Mouse (Mus musculus): ENCODE data around the gene Slc27a1.

Slc27a1 gene

DNA sequence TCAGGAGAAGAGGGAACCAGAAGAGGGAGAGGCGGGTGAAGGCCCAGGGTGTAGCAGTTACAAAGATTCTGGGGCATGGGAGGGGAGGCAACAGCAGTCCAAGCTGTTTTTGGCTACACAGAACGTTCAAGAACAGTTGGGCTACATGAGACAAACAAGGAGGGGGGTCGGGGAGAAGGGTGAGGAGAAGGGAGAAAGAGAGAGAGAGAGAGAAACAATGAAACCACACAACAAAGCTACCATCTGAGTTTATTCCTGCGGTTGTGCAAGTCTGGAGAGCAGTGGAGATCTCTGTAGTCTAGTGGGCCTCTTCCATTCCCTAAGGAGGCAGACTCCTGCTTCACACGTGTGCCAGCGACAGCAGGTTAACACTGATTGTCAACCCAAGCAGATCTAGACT is 14.7 kb upstream of the Slc27a1 start:
- intact Hi-C loops (cut with DNase I): no loop called here

- intact Hi-C loops (cut with DNase I): no loop called here
Observed at GRCm38 (mm10) chr8:71554644-71555043, 14.0 kb upstream of the Slc27a1 start.

DNA sequence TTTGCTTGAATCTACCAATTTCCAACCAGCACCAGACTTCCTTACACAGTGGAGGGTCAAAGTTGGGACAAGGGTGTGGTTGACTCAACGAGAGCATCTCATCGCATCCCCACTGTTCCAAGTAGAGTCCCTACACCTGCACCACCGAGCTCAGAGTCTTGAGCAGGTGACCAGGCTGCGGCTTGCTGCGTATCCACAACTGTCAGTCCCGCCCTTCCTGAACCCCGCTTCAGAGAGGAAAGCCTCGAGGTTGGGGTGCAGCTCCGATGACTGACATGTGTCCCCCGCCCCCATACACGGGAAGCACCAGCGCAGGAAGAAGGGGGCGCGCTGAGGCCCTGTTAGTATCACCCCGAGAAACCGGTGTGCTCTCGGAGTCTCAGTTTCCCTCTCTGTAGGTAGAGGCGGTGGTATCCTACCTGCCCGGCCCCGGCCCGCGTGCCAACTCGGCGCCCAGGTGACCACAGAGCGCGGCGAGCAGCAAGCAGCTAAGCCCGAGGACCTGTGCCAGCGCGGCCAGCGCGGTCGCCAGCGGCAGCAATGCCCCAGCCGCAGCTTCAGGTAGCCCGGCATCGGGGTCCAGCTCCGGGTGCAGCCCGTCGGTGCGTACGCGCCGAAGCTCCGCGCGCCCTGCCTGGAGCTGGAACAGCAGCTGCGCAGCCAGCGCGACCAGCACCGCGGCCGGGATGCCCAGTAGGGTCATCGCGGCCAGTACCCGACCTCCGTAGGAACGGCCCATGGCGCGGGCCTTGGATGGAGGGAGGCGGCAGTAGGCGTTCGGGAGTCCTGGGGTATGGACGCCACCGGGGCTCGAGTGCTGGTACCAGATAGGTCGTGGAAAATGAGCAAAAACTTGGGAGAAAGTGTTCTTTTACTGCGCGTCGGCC is 10.4 kb upstream of the Slc27a1 start, which contains the start of gene Tmem221:
Tmem221 (minus strand) TSS at position 801 of the 887 bp plus-strand sequence.
- intact Hi-C loops (cut with DNase I): no loop called here

GRCm38 (mm10) chr8:71558958-71559690 is 9.6 kb upstream of the Slc27a1 start:
- intact Hi-C loops (cut with DNase I): no loop called here

- intact Hi-C loops (cut with DNase I): no loop called here
Observed at GRCm38 (mm10) chr8:71560071-71560470, 8.6 kb upstream of the Slc27a1 start.

- intact Hi-C loops (cut with DNase I): loop anchor here (1.0 kb wide), 2 partner anchors 36 to 101 kb away; no protein-coding TSS in a partner anchor
Observed at GRCm38 (mm10) chr8:71560765-71561164, 7.9 kb upstream of the Slc27a1 start.

DNA sequence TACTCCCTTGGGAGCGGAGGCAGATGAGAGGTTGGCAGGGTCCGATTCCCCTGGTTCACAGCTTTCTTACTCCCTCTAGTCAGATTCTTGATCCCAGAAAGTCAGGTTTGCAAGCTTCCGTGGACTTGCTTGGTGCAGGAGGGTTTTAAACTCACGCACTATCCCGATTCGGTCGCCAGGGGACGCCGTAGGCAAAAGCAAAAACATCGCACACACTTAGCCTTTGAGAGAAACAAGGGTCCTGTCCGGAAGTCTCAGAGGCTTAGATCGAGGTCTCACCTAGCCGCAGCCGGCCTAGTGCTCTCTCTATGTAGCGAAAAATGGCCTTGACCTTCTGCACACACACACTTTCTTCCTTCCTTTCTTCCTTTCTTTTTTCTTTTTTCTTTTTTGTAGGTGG is 7.3 kb upstream of the Slc27a1 start:
- intact Hi-C loops (cut with DNase I): loop anchor here (1.0 kb wide), 2 partner anchors 35 to 100 kb away; no protein-coding TSS in a partner anchor

DNA sequence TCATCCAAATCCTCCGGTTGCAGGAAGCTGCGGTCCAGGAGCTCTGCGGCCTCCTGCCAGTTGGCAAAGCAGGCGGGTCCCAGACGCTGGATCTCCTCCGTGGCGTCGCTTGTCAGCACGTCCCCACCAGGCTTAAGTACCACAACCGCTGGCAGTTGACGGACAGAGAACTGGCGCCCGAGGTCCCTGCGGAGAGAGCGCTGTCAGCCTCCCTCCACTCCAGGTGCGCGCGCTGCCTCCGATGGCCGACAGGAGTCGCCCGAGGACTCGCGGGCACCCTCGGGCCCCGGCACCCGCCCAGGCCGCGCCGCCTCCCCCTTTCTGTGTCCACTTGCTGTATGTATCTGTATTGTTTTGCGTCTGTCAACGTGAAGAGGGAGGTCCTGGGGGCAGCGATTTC is 5.9 kb upstream of the Slc27a1 start:
- intact Hi-C loops (cut with DNase I): no loop called here

- intact Hi-C loops (cut with DNase I): no loop called here
Observed at GRCm38 (mm10) chr8:71563992-71564391, 4.7 kb upstream of the Slc27a1 start.

GRCm38 (mm10) chr8:71566501-71566900 is 2.2 kb upstream of the Slc27a1 start, which contains the start of gene Nxnl1:
TSS of gene Nxnl1 (minus strand) at chr8:71566601.
- intact Hi-C loops (cut with DNase I): no loop called here

DNA sequence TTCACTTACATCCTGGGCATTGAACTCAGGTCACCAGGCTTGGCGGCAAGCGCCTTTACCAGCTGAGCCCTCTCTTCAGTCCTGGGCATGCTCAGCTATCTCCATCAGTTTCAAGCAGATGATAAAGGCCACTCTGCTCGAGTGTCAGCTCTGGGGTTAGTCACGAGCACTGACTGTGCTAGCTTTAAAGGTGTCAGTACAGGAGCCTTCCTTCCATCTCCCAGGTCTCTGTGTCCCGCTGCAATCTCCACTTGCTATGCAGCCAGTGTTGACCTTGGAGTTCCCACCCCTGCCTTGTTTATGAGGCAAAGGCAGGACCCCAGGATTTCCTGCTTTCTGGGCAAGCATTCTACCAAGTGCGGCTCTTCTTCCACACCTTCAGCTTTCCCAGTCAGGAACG is 1.1 kb upstream of the Slc27a1 start:
- intact Hi-C loops (cut with DNase I): no loop called here

DNA sequence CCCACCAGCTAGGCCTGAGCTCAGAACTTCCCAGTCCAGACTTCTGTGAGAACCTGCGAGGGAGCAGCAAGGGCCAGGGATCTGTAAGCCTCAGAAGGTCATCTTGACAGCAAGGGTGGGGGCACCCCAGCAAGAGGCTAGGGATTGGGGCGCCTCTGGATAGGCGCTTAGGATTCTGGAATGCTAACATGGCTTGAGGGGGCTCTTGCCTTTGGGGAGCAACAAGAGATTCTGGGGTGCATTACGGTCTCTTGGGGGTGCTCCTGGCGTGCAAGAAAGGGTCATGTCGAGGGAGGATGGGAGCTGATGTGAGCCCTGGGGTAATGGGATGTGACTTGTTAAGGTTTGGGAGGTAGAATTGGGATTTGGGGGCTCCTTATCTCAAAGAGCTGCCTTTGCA is 259 bp downstream of the Slc27a1 start:
- intact Hi-C loops (cut with DNase I): no loop called here

DNA sequence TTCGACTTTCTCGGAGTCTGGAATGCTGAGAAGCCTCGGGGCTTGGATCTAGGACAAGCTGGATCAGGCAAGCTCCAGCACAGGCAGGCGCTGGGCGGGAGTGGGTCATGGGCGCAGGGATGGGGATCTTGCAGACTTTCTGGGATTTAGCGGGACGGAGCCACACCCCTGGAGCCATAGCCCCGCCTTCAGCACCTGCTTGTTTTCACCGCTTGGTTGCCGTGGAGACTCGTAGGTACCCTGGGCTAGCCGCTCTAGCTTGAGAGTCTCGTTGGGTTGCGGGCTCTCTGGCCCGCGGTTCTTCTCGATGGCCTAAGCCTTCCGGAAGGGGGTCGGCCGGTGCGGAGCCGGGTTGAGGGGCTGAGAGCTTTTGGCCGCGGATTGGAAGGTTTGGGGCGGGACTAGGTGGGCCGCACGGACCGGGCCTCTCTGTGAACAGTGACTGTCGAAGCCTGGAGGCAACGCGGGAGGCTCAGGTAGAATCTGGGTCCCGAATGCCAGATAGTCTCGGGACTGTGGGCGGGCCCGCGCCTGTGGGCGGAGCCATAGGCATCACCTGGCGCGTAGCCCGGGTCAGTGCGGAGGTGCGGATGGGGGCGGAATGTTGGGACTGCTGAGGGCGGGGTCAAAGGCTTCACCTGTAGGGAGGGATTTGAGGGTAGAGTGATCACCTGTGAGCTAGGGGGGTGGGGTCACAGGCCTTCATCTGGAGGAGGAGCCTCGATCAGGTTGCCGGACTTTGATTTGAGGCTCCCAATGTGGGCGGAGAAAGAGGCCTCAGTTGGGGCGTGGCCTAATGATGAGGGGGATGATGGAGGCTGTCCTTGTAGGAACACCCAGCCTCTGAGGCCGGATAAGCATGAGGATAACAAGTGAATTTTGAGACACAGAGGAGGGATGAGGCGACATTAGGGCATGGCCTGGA is 946 bp downstream of the Slc27a1 start:
- intact Hi-C loops (cut with DNase I): no loop called here

- intact Hi-C loops (cut with DNase I): no loop called here
Observed at GRCm38 (mm10) chr8:71570291-71570954, 1.7 kb downstream of the Slc27a1 start.

- intact Hi-C loops (cut with DNase I): no loop called here
Observed at GRCm38 (mm10) chr8:71572077-71572476, 3.4 kb downstream of the Slc27a1 start.

DNA sequence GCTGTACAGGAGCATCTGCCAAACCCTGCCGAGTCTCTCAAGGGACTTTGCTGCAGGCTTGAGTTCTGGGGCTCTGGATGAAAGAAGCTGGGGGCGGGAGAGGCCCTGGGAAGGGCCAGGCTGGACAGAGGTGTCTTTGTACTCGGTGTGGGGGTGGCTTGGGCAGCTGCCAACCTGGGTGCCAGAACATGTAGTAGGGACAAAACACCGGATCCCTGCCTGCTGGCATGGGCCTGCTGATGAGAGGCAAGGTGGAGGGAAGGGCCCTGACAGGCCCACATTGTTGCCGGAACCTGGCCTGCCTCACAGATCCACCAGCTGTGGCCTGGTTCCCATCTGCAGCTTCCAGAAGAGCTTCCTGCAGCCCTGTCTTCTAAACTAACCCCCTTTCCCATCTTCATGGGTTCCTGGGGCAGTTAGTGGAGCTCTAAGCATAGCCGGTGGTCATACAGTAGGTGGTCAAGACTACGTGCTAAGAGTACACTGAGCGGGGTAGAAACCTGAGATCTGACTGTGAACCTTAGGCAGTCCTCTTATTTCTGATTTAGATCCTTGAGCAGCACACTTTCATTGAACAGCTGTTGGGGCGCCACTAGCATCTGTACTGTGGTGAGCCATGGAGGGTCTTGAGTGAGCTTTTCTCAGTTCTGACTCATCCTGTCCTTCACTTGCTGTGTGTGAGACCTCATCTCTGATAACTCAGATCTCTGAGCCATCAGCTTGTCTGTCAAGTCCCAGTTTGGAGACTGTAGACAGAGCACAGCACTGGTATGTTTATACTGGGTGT is 4.4 kb downstream of the Slc27a1 start:
- intact Hi-C loops (cut with DNase I): no loop called here

DNA sequence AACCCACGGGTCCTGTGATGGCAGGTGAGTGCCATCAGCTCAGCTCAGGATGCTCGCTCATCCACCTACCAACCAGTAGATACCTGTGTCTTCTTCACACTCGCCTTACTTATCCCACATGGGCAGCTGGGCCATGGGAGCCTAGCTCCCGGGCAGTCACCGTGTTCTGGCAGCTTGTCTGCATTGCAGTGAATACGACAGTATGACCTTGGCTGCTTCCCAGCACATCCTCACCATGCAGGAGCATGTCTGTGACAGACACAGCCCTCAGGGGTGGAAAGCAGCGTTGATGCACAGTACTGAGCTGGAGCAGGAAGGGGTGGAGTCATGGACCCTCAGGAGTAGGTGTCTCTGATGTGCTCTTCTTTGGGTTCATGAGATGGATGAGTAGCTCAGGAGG is 5.7 kb downstream of the Slc27a1 start:
- intact Hi-C loops (cut with DNase I): no loop called here

DNA sequence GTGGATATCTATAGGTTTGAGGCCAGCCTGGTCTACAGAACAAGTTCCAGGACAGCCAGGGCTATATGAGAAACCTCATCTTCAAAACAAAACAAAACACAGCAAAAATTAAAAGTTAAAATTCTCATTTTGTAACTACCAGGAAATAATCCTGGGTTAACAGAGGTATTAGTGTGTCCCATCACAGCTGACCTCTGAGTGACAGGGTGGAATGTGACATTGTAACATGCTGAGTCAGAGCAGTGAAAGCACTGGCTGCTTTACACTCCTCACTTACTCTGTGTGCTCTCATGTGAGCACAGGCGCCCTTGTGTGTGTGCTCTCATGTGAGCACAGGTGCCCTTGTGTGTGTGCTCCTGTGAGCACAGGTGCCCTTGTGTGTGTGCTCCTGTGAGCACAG is 6.3 kb downstream of the Slc27a1 start:
- intact Hi-C loops (cut with DNase I): no loop called here

DNA sequence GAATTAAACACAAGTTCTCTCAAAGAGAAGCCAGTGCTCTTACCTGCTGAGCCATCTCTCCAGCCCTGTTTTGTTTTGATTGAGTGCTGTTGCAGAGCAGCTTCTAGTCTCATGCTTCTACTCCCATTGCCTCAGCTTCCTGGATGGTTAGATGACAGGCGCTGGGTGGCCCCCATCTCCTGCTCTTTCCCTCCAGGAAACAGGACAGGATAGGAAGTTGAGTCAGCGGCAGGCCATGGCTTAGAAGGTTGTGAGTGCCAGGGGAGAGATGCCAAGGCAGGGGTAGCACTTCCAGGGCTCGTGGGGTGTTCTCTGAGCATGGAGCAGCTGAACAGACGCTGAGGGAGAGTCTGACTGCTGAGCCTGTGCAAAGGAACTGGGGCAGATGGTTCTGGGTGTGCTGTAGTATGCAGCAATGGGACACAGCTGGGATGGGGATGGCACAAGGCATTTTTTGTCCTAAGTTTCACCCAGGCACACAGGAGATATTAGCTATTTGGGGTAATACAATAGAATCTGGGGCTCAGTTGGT is 9.2 kb downstream of the Slc27a1 start:
- intact Hi-C loops (cut with DNase I): no loop called here

GRCm38 (mm10) chr8:71579009-71579408 is 10.3 kb downstream of the Slc27a1 start:
- intact Hi-C loops (cut with DNase I): no loop called here

All from adrenal gland (tissue).